Mouse (Mus musculus) spleen, adult 2 months (tissue): ENCODE results near the gene Sh3rf1.

Experiments used
- CTCF ChIP-seq: fragments of 200-500 bp; IDR thresholded peaks from 2 replicates; pipeline ENCODE4 v1.5.1; 2011; ENCODE audit warnings: mild to moderate bottlenecking, inconsistent platforms; ENCODE audit not compliant: insufficient read depth, insufficient read length, insufficient replicate concordance; ENCODE audit errors: extremely low read depth
- POLR2A ChIP-seq: fragments of 200-500 bp; IDR thresholded peaks from 2 replicates; pipeline ENCODE4 v1.6.1; 2011; ENCODE audit warnings: low read depth, low read length, inconsistent platforms

- TF ChIP-seq CTCF (no peak), POLR2A (no peak)
Observed at GRCm38 (mm10) chr8:61355503-61355902, 131.8 kb downstream of the Sh3rf1 start.
